Mouse (Mus musculus): Measurements from ENCODE around the gene Olfr741.

Olfr741 gene

GRCm38 (mm10) chr14:50472438-50472837 is at the start of gene Olfr741:
Gene Olfr741, plus strand, starts transcription at chr14:50472738.
- no peak for DNase-seq (ENCODE audit: low spot score in 2 of 2)

GRCm38 (mm10) chr14:50445245-50445644 is 27.3 kb upstream of the Olfr741 start, which contains the start of gene Olfr740:
Gene Olfr740, plus strand, starts transcription at chr14:50445545.
- no peak for DNase-seq (ENCODE audit: low spot score in 2 of 2)

- DNase-seq (ENCODE audit: low spot score in 2 of 2), result no peak
Measured at GRCm38 (mm10) chr14:50478406-50478805, 5.9 kb downstream of the Olfr741 start.

- DNase-seq (ENCODE audit: low spot score in 2 of 2), result no peak
Measured at GRCm38 (mm10) chr14:50503300-50503699, 30.8 kb downstream of the Olfr741 start, which contains the start of gene Olfr742. Gene Olfr742, plus strand, starts transcription at chr14:50503600.

GRCm38 (mm10) chr14:50521539-50521938 is 49.0 kb downstream of the Olfr741 start, which contains the start of gene Olfr743:
Gene Olfr743, plus strand, starts transcription at chr14:50521839.
- DNase-seq (ENCODE audit: low spot score in 2 of 2), result no peak
